Mouse (Mus musculus): Measurements from ENCODE around the gene Itprip. TPM values are rescaled to one million over a fixed set of nuclear protein-coding genes. Genes with fewer than 3 reads are reported as not detected.
"Not testable (repeated sequence)": the region's sequence is repeated elsewhere in the genome, so short reads cannot be mapped to it uniquely, and the experiment has no call there.

Gene Itprip
- total RNA-seq, 2 experiments from 2014 or later: 1.1 to 1.6 TPM

- DNase-seq: no peak
- intact Hi-C loops (cut with DNase I; ENCODE audit: low total_unique reads): no loop called here
Observed at GRCm38 (mm10) chr19:47862581-47862980, 56.5 kb downstream of the Itprip start.

GRCm38 (mm10) chr19:47859180-47859579 lies 59.9 kb downstream of the Itprip start:
- DNase-seq: no peak
- intact Hi-C loops (cut with DNase I; ENCODE audit: low total_unique reads): no loop called here

GRCm38 (mm10) chr19:47857957-47858942 lies 60.8 kb downstream of the Itprip start:
- intact Hi-C loops (cut with DNase I; ENCODE audit: low total_unique reads): no loop called here
- DNase-seq: no peak

- DNase-seq: peak; percentile 91
- intact Hi-C loops (cut with DNase I; ENCODE audit: low total_unique reads): no loop called here
Observed at GRCm38 (mm10) chr19:47854796-47855783, 64.0 kb downstream of the Itprip start, which contains the start of gene Gsto1. TSS of gene Gsto1 (plus strand) at chr19:47854970.

DNA sequence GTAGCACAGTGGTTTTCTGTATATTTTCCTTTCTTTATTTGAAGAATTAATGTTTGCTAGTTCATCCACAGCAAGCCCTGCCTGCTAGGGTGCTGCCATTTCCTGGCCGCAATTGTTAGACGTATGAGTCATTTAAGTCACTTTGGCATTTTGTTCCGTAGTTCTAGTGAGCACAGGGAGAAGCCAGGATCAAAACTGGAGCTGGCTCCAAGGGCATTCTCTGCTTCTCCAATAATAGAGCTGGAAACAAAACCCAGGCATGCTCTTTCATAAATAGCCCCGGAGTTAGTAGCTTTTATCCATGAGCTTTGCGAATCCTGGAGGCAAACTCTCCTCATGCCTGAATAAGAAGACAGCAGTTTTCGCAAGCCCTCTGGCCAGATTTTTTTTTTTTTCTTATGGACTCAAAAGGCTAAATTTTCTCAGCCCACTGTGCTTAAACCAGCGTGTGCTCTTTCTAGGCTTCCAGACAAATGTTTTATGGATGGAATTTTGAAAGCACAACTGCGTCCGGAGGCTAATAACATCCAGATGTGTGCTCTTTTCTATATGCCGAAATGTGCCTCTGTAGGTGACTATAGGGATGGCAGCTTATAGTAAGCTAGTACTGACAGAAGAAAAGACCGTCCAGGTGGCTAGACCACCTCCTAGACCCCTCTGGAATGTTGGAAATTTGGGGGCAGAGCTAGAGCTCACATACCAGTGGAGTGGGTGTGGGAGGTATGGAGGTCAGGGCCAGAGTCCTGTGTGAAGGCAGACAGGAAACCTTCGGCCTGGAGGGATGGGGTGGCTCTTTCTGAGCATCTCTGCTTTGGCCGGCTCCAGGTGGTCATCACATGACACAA lies 64.9 kb downstream of the Itprip start:
- DNase-seq: no peak
- intact Hi-C loops (cut with DNase I; ENCODE audit: low total_unique reads): no loop called here

DNA sequence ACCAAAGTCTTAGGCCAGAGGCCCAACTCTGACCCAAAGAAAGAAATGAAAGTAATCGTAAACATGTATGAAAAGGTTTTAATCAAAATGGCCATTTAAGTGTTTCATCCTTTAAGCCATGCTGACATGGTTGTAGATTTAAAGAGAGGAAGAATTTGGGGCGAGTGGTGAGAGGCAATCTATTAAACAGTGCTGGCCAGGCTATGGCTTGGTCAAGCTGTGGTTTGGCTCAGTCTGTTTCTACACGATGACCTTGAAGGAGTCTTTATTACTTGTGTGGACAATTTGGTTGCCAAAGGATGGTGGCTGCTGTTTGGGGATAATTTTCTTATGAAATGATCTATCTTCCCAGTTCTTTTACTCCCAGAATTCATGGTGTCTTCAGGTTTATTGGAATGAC lies 66.0 kb downstream of the Itprip start:
- DNase-seq: no peak
- intact Hi-C loops (cut with DNase I; ENCODE audit: low total_unique reads): no loop called here

DNA sequence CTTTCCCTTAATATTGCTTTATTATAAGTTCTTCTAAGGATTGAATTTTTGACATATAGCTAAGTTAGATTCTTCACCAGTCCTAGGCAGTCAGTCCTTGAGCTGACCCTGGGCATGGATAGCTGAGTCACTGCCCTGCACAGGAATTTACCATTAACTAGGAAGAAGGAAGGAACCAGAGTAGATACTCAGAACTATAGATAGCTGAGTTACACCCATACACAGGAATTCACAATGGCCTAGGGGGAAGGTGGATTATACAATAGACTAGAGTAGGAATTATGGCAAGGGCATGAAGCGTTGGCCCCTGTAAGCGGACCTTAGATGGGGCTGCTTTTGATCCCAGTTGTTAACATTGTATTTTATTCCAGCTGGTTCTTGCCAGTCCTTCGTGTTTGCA lies 67.0 kb downstream of the Itprip start:
- DNase-seq; intact Hi-C loops (cut with DNase I; ENCODE audit: low total_unique reads): not testable (repeated sequence)

GRCm38 (mm10) chr19:47849735-47850134 lies 69.4 kb downstream of the Itprip start:
- no peak for DNase-seq
- intact Hi-C loops (cut with DNase I; ENCODE audit: low total_unique reads): no loop called here

Small RNA genes within 50 kb of the gene (microRNA-seq; reads per million reads assigned to microRNA genes)
- gene Gm22240: 0 reads per million in 2 experiments

Other genes starting within 250 kb of the Itprip start
- gene Col17a1, start 227.2 kb downstream of the Itprip start, total RNA-seq (2021): under 1 TPM; 0.31 to 0.33 TPM
- gene Sfr1, start 187.6 kb downstream of the Itprip start, total RNA-seq (2021): 10 to 100 TPM; 75.8 to 80.2 TPM
- gene Gsto1, start 64.3 kb downstream of the Itprip start, total RNA-seq (2021): 10 to 100 TPM; 33.7 to 35.1 TPM
- gene Gsto2, start 53.8 kb downstream of the Itprip start, total RNA-seq (2021): under 1 TPM; 0.27 to 0.43 TPM
- not detected for gene Cfap43, start within 50 bp of the Itprip start, total RNA-seq (2021)
- gene Cfap58, start 18.4 kb upstream of the Itprip start, total RNA-seq (2021): not detected